Mouse (Mus musculus): Measurements from ENCODE around the gene Pcgf1.

Gene Pcgf1

GRCm38 (mm10) chr6:83066441-83066840 is 11.2 kb upstream of the Pcgf1 start:
- no peak for DNase-seq

DNA sequence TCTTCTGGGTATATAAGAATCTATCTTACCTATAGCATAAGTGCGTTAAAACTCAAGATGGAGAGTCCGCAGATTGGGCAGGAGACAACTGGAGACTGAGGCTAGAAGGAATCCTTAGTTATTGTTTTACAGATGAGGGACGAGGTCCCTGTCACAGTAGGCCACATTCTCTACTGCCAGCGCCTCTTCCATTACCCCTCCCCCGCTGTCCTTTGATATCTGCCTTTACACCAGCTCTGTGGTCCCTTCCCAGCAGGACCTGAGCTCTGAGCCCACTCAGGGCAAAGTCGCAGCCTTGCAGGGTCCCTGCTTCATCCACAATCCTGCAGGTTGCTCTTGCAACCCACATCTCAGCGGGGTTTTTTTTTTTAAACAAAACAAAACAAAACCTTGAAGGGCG is 9.4 kb upstream of the Pcgf1 start:
- no peak for DNase-seq

- DNase-seq = no peak
Observed at GRCm38 (mm10) chr6:83068706-83069487, 8.8 kb upstream of the Pcgf1 start.

- no peak for DNase-seq
Observed at GRCm38 (mm10) chr6:83069488-83070246, 8.0 kb upstream of the Pcgf1 start.

GRCm38 (mm10) chr6:83070247-83070310 is 7.6 kb upstream of the Pcgf1 start, which contains the start of gene Tlx2:
Tlx2 (minus strand) TSS chr6:83070293.
- no peak for DNase-seq

GRCm38 (mm10) chr6:83070311-83071219 is 7.1 kb upstream of the Pcgf1 start:
- DNase-seq = peak; percentile 40

DNA sequence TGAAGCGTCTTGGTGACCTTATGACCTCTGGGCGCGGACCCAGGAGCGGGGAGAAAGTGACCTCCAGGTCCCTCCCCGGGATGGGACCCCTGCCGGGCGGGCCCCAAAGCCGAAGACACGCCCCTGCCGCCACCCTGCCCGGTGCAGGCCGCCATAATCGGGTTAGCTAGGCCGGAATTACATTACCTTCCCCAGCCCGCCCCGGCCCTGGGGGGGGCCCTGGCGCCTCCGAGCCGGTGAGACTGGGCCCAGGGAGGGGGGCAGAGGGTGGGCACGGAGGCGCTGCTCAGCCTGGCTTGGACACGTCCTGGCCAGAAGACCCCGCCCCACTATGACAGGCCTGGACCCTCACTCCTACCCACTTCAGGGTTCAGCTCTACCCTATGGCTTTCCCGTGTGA is 6.4 kb upstream of the Pcgf1 start:
- no peak for DNase-seq

DNA sequence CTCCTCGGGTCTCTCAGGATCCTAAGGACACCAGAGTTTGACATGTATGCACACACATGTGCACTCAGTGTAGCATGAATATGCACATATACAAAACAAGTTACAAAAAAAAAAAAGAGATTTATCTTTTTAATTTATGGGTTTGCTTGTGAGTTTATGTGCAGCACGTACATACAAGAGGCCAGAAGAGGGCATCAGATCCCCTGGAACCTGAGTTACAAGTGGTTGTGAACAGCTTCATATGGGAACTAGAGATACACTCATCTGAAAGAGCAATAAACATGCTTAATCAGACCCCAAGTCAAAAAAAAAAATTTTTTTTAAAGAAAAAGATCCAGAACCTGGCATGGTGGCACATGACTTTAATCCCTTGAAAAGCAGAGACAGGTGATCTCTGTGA is 2.7 kb upstream of the Pcgf1 start:
- no peak for DNase-seq

DNA sequence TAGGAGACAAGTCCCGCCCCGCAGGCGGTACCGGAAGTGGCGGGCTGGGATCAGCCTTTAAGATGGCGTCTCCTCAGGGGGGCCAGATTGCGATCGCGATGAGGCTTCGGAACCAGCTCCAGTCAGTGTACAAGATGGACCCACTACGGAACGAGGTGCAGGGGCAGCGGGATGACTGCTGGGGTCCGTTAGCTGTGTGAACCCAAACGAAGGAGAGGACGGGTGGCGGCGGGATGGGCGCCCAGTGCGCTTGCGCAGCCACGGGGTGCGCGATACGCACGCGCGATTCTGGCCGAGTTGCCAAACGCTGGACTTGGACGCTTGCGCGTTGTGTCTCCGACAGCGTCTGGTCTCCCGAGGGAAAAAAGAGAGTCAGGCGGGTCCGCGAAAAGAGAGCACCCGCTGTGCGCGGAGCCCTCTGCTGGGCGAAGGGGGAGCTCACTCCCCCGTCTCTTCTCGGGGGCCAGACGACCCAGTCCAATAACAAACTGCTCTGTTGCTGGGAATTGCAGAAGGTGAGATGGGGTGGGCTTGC is 722 bp downstream of the Pcgf1 start:
- peak; percentile 99 for DNase-seq

- no peak for DNase-seq
Observed at GRCm38 (mm10) chr6:83080210-83080609, 2.5 kb downstream of the Pcgf1 start.

DNA sequence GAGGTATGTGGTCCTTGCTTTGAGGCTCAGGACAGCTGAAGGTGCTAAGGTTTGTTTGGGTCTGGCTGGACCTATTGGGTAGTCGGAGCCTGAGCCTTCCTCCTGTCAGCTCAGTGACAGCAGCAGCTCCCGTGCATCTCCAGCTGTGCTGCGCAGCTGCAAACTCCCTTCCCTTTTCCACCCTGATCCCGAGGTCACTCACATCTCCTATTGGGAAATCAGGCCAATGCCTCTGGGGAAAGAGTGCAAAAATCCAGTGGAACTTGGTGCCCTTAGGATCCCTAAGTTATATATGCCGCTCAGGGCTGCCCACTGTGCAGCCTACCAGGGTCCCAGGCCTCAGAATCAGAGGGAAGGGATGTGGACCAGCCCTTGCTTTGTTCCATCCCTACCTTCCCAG is 5.8 kb downstream of the Pcgf1 start:
- no peak for DNase-seq

GRCm38 (mm10) chr6:83084477-83084876 is 6.8 kb downstream of the Pcgf1 start:
- no peak for DNase-seq

GRCm38 (mm10) chr6:83086121-83087035 is 8.7 kb downstream of the Pcgf1 start, which contains the start of gene Lbx2:
Lbx2 (plus strand) TSS chr6:83086367.
- no peak for DNase-seq

DNA sequence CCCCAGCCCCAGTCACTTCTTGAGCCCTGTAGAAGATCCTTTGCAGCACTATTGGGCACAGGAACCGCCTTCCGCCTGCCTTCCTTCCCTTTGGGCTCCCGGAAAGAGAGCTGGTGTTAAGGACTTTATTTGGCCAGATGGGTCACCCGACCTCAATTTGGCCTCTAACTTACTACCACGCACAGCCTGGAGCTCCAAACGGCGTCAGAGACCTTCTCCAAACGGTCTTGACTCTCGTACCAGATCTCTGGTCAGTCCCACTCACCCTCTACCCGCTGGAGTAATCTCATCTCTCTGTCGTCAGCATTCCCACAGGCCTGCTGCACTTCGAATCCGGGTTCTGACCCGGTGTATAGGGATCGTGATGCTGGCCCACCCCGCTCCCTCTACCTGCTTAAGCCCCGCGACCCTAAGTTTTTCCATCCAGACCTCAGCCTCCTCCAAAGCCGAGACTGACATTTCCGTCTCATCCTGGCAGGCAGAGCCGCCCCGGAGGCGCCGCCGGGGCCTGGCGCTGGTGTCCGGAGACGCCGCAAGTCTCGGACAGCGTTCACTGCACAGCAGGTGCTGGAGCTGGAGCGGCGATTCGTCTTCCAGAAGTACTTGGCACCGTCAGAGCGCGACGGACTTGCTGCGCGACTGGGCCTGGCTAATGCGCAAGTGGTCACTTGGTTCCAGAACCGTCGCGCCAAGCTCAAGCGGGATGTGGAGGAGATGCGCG is 9.7 kb downstream of the Pcgf1 start:
- no peak for DNase-seq

DNA sequence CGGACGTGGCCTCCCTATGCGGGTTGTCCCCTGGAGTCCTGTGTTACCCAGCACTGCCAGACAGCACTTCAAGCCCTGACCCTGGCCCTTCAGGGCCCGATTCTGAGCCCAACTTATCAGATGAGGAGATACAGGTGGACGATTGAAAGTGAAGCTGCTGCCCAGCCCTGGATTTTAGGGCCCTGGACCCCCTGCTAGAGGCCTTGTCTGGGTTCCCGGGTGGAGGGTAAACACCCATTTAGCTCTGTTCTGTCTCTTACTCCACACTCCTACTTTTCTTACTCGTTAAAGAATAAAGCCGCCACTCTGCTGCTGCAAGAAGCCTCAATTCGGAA is 10.2 kb downstream of the Pcgf1 start:
- no peak for DNase-seq

GRCm38 (mm10) chr6:83092416-83093127 is 14.9 kb downstream of the Pcgf1 start:
- DNase-seq = no peak

DNA sequence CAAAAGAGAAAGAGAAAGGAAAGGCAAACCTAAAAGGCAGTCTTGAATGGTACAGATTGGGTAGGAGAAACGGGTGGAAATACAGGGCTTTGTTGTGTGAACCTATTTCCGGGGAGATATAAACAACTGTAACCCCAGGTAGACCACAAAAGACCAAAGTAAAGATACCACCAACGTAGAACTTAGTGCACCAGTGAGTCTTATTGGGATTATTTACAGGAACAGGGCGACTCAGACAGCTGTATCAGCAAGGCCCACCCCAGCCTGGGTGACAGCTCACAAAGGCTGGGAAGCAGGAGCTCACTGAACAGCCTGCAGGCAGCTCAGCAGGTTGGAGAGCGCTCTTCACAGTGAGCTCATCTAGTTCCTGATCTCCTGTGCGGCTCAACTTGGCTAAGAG is 18.3 kb downstream of the Pcgf1 start:
- DNase-seq = no peak

DNA sequence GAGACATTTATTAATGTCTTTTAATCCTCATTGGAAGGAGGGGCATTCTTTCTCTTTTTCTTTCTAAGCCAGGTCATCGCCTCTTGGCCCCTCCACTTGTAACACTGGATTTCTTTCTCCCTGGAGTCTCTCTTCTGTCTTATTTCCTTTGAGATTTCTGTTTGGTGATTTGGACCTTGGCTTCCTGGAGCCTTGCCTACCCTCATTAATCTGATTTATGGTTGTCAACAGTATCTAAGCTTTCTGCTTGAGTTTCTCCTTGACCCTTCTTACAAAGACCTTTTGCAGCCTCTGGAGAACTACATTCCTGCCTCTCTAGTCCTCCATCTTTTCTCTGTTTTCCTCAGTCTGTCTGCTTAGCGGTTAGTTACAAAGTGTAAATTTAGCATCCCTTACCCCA is 20.7 kb downstream of the Pcgf1 start:
- no peak for DNase-seq

DNA sequence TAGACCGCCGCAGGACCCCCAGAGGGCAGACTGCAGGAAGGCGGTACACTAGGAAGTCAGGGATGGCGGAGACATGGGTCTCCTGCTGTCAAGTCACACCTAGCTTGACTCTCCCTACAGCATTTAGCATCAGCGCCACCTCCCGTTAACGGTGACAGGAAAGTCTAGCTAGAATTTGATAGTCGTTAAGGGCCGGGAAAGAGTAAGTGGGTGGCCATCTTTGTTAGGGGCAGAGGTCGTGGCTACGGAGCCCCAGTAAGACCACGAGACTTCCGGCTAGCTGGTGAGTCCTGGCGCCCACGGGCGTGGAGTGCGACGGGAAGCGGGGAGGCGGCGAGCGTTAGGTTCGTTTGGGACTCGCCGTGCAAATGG is 23.6 kb downstream of the Pcgf1 start, which contains the start of the genes Ccdc142 and Gm42688:
TSS of gene Ccdc142 (plus strand) at position 286 of the 372 bp plus-strand sequence.
TSS of gene Gm42688 (plus strand) at position 302 of the 372 bp plus-strand sequence.
- DNase-seq = peak; percentile 87

DNA sequence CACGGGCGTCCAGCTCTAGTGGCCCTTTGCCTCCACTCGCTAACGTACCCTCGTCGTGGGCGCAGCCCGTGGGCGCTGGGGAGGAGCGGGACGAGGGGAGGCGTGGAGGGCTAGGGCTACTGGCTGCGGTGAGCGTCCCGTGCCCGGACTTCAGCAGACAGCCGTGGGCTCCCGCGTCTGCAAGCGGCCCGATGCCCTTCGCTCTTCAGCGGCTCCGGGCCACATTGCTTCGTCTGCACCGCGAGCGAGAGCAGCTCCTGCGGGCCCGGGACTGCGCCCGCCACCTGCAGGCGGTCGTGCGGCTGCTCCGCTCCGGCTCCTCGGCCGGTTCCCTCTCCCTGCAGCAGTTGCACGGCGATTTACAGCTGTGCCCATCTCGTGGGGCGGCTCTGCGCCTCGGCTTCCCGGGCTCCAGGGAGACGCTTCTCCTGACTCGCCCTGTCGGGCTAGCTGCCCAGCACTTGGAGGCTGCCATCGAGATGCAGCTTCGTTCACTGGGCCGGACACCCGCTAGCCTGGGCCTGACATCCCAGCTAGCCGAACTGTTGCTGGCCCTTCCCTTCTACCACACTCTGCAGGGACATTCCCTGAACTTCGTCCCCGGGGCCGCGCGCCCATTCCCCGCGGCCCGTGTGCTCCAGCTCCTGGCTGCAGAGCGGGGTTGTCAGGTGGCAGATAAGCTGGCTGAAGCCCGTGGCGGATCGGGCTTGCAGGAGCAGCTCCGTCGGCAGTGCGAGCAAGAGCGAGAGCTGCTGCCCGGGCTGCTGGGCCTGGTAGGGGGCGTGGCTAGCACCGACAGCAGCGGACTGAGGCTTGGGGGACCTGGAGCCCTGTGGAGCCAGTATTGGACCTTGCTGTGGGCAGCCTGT is 24.3 kb downstream of the Pcgf1 start:
- DNase-seq = peak; percentile 54

Measured in cerebellum, adult 11 months (tissue).